Mouse (Mus musculus): ENCODE measurements around the gene St3gal3. TPM values are rescaled to one million over a fixed set of nuclear protein-coding genes. Genes with fewer than 3 reads are reported as not detected.

St3gal3 gene
- total RNA-seq, 2 experiments from 2014 or later: 46.0 to 47.4 TPM

DNA sequence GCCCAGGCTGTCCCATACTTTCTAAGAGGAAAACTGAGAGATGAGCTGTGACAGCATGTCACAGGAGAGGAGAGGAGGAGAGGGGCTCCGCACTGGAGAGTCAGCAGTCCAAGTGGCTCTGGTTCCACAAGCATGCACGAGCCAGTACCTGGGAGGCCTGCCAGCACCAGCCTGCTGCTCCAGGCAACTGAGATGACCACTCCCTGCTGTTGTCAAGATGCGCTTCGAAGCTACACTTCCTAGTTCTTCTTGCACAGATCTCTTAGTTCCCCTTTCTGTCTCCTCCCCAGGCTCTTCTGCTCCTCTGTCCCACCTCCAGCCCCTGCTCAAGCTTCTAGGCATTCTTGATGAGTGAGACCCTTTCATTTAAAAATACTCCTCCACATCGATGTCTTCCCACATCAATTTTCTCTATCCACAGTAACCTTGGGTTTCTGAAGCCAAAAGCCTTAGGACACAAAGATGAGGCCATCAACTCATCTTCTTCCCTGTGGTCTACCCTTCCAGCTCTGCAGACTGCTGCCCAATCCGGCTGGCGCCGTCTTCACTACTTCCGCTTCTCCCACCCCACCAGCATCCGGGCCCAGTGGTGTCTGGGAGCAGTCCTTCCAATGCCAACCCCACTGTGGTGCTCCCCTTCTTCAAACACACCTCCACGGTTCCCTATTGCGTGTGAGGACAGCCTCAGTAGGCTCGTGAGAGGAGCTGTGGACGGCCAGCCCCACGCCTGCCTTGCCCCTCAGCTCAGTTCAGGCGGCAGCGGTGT is 17.5 kb upstream of the St3gal3 start:
- intact Hi-C loops (cut with DNase I): no loop called here
- TF ChIP-seq CTCF (IDR thresholded peaks at IDR 0.05): no peak
- peak in 1 of 2 experiments; percentile 37 for DNase-seq (ENCODE audit: extremely low spot score in 1 of 2, low spot score in 2 of 2)
- Histone ChIP-seq H3K27ac (no peak overlapping the region), H3K4me3 (no peak overlapping the region)

DNA sequence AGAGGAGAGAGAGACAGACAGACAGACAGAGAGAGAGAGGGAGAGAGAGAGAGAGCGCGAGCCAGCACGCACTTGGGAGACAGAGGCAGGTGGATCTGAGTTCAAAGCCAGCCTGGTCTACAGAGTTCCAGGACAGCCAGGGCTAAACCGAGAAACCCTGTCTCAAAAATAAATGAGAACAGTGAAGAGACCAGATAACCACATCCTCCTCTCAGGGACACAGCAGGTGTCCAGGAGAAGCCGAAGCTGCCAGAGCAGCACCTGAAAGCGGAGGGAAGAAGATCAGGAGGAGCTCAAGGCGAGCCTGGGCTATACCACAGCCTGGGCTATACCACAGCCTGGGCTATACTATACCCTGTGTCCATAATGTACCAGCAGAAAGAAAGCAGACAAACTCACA is 16.1 kb upstream of the St3gal3 start:
- Histone ChIP-seq H3K4me3 (no peak overlapping the region), H3K27ac (no peak overlapping the region)
- intact Hi-C loops (cut with DNase I): no loop called here
- no peak for TF ChIP-seq CTCF (IDR thresholded peaks at IDR 0.05)
- DNase-seq (ENCODE audit: extremely low spot score in 1 of 2, low spot score in 2 of 2): no peak

DNA sequence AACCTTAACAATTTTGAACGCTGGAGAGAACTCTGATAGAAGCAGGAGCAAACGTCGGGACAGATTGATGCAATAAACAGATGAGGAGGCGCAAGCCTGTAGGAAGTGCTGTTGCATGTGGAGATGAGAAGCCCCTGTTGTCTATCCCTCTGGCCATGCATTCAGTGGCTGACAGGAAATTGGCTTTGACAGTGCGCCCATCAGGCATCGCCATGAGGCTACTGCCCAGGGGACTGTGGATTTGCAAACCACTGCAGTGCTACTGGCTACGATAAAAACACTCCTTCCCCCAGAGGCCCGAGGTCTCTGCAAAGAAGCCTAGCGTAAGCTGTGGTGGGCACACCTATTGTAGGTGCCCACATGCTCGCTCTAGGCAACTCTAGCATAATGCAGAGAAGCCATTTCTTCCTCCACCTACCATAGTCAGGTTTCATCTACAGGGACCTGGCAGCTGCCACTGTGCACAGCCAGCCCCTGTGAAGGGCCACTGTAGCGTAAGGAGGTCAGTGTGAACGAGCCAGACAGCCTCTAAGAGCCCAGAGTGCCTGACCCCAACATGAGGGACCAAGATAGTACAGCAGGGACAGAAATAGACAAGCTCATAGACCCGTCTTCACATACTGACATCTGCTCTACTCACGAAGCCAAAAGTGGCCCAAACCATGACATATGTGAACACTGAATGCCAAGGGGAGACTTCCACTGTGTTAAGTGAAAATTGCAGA is 15.4 kb upstream of the St3gal3 start:
- intact Hi-C loops (cut with DNase I): loop anchor here (5.0 kb wide), 1 partner anchor 142 kb away; the partner anchor contains the start of gene Ptprf
- no peak for TF ChIP-seq CTCF (IDR thresholded peaks at IDR 0.05)
- no peak for DNase-seq (ENCODE audit: extremely low spot score in 1 of 2, low spot score in 2 of 2)
- Histone ChIP-seq H3K4me3 (no peak overlapping the region), H3K27ac (peak overlapping the region; percentile 6; the same call in 1 of the 2 replicates)

DNA sequence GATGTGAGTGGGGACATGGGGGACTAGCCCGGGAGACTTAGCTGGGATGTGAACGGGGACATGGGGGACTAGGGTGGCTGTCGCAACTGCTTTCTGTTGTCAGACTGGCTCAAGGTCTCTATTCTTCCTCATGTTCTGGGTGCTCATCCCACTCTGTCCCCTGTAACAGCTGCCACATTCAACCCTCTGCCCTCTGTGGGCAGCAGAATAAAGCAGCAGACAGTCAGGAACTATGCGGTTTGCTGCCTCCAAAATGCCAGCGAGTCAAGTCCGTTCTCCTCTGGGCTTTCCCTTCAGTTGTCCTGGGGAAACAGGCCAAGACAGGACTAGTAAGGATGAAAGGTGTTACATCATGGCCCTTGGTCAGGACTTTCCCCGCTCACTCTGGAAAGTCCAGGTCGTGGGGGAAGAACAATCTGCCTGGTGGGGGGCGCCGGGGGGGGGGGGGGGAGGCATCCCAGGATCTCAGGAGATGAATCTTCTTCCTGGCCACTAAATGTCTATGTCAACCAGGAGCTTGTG is 14.4 kb upstream of the St3gal3 start:
- intact Hi-C loops (cut with DNase I): loop anchor here (5.0 kb wide), 1 partner anchor 143 kb away; the partner anchor contains the start of gene Ptprf
- H3K27ac ChIP-seq: peak overlapping the region; percentile 66; the same call in 1 of the 2 replicates
- TF ChIP-seq CTCF (IDR thresholded peaks at IDR 0.05): no peak
- no peak for DNase-seq (ENCODE audit: extremely low spot score in 1 of 2, low spot score in 2 of 2)
- H3K4me3 ChIP-seq: no peak overlapping the region

DNA sequence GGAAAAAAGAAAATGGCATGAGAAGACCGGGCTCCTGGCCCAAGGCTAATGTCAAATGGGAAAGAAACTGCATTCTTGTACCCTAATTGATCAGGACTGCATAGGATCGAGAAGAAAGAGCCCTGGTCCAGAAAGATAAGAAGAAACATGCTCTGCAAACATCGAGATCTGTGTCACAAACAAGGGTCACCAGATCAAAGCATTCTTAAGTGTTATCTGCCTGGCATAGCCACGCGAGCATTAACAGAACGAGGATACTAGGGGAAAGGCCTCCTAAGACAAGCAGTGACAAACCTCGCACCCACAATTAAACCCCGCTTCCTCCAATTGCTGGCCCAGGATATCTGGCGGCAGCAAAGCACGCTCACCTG is 13.6 kb upstream of the St3gal3 start:
- no peak for DNase-seq (ENCODE audit: extremely low spot score in 1 of 2, low spot score in 2 of 2)
- H3K27ac ChIP-seq: peak overlapping the region; percentile 66

DNA sequence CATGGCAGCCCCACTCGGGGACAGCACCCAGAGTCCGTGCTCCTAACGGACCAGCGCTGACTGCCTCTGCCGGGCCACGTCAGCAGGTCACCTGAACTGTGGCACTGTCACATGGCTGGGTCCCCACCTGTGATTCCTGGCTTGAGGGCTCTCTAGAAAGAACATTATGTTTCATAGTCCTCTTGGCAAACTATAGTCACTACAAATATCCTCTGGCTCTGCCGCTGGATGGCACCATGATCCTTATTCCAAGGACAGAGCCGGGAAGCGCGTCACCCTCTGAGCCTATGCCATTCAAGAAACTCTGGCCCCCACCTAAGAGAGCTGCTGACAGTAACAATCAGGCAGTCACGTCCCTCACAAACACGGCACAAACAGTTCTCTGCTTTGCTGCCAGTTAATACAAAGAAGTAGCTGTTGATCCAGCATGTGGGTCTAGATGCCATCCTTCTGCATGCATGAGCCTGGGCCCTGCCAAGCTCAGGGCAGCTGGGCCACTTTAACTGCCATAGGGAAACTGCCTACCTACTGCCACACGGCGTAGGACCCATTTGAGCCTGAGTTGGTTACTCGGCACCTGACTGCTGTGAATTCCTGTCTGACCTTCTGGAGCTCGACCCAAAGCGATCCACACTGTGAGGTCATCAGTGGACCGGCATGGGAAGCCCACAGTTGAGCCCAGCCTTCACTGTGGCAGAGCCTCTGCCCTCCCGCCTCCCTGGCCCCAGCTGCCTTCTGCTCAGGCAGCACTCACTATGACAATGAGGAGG is 13.0 kb upstream of the St3gal3 start:
- intact Hi-C loops (cut with DNase I): loop anchor here (5.0 kb wide), 1 partner anchor 145 kb away; the partner anchor contains the start of gene Ptprf
- Histone ChIP-seq H3K27ac (peak overlapping the region; percentile 66), H3K4me3 (no peak overlapping the region)
- no peak; the same call in 1 of the 2 replicates for TF ChIP-seq CTCF (IDR thresholded peaks at IDR 0.05)
- DNase-seq (ENCODE audit: extremely low spot score in 1 of 2, low spot score in 2 of 2): no peak

More for the DNA sequence above, 13.6 kb upstream of the St3gal3 start:
- no peak overlapping the region for H3K4me3 ChIP-seq
- TF ChIP-seq CTCF (IDR thresholded peaks at IDR 0.05): no peak
- intact Hi-C loops (cut with DNase I): loop anchor here (5.0 kb wide), 1 partner anchor 144 kb away; the partner anchor contains the start of gene Ptprf

DNA sequence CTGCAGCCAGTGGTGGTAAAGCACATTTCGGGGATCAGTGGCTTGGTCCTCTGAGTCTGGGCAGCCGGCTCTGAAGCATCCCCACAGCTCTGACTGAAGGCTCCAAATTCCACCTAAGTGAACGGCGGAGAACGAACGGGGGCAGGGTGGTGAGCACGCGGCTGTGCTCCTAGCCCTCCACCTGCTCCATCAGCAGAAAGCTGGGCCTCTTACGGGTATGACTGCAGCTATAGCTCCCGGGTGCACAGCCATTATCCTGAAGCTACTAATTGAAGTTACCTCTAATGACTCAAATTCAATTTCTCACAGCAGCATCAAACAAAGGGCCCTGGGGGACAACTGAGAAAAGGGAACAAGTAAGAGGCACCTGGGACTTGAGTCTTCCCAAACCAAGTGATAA is 12.4 kb upstream of the St3gal3 start:
- intact Hi-C loops (cut with DNase I): loop anchor here (5.0 kb wide), 1 partner anchor 145 kb away; the partner anchor contains the start of gene Ptprf
- DNase-seq (ENCODE audit: extremely low spot score in 1 of 2, low spot score in 2 of 2): no peak
- Histone ChIP-seq H3K27ac (peak overlapping the region; percentile 57; the same call in 1 of the 2 replicates), H3K4me3 (no peak overlapping the region)
- no peak for TF ChIP-seq CTCF (IDR thresholded peaks at IDR 0.05)

DNA sequence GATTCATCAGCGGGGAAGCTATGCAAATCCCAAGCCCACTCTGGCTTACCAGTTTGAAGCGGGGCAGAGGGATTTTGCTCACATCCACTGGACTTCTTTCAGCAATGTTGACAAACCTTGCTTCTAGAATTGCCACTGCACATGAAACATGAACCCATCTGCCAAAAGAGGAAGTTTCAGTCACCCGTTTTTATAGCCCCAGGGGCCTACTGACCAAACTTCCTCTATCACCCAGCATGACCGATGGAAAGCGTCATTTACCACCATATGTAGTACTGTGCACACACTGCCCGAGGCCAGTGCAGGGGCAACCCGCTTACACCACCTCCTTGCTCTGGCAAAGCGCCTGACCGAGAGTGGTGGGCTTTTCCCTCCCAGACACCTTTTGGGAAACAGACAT is 9.6 kb upstream of the St3gal3 start:
- no peak overlapping the region for H3K4me3 ChIP-seq
- intact Hi-C loops (cut with DNase I): no loop called here
- H3K27ac ChIP-seq: no peak overlapping the region
- no peak for DNase-seq (ENCODE audit: extremely low spot score in 1 of 2, low spot score in 2 of 2)
- no peak for TF ChIP-seq CTCF (IDR thresholded peaks at IDR 0.05)

GRCm38 (mm10) chr4:118143679-118144078 is 9.0 kb upstream of the St3gal3 start:
- H3K27ac ChIP-seq: no peak overlapping the region
- intact Hi-C loops (cut with DNase I): no loop called here

DNA sequence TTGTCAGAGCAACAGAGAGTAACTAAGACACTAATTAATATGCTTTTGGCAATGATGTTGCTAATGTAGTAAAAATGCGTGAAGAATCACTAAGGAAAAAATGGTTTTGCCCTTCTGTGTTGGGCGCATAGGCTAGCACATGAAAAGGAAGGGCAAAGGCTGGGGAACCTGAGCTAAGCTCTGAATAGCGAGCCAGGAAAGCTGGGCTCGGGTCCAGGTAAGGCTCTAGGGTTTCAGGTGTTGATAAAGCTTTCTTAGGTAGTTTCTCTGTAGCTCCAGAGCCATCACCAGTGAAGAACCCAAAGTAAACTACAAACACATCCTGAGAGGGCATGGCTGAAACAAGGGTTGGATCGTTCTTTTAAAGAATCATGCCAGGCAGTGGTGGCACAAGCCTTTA is 6.8 kb upstream of the St3gal3 start:
- intact Hi-C loops (cut with DNase I): no loop called here
- DNase-seq (ENCODE audit: extremely low spot score in 1 of 2, low spot score in 2 of 2): no peak
- Histone ChIP-seq H3K4me3 (no peak overlapping the region), H3K27ac (no peak overlapping the region)
- TF ChIP-seq CTCF (IDR thresholded peaks at IDR 0.05): no peak

More at GRCm38 (mm10) chr4:118143679-118144078, 9.0 kb upstream of the St3gal3 start:
- no peak for TF ChIP-seq CTCF (IDR thresholded peaks at IDR 0.05)
- no peak for DNase-seq (ENCODE audit: extremely low spot score in 1 of 2, low spot score in 2 of 2)
- no peak overlapping the region for H3K4me3 ChIP-seq

DNA sequence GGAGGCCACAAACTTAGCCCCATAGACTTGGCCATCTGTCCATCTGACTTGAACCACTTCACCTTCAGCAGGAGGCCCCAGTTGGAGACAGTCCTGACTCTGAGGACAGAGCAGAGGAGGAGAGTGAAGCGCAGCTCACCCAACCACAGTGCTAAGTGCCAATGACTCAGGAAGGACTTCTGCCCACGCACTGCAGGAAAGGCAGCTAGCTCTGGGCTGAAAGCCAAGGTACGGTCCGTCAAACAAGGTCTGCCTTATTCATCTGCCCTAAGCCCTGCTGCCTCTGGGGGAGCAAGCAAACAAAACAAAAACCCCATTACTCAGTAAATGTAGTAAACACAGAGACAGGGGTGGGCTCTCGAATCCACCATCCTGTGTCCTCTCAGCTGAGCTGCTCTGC is 4.2 kb upstream of the St3gal3 start:
- TF ChIP-seq CTCF (IDR thresholded peaks at IDR 0.05): peak; percentile 5
- H3K27ac ChIP-seq: peak overlapping the region; percentile 61
- intact Hi-C loops (cut with DNase I): no loop called here
- H3K4me3 ChIP-seq: no peak overlapping the region
- DNase-seq (ENCODE audit: extremely low spot score in 1 of 2, low spot score in 2 of 2): peak; percentile 63
